Mouse (Mus musculus): Measurements from ENCODE around the gene Auts2. TPM values are rescaled to one million over a fixed set of nuclear protein-coding genes. Genes with fewer than 3 reads are reported as not detected.

Gene Auts2
- total RNA-seq, 2 experiments from 2014 or later: 23.5 to 29.5 TPM

DNA sequence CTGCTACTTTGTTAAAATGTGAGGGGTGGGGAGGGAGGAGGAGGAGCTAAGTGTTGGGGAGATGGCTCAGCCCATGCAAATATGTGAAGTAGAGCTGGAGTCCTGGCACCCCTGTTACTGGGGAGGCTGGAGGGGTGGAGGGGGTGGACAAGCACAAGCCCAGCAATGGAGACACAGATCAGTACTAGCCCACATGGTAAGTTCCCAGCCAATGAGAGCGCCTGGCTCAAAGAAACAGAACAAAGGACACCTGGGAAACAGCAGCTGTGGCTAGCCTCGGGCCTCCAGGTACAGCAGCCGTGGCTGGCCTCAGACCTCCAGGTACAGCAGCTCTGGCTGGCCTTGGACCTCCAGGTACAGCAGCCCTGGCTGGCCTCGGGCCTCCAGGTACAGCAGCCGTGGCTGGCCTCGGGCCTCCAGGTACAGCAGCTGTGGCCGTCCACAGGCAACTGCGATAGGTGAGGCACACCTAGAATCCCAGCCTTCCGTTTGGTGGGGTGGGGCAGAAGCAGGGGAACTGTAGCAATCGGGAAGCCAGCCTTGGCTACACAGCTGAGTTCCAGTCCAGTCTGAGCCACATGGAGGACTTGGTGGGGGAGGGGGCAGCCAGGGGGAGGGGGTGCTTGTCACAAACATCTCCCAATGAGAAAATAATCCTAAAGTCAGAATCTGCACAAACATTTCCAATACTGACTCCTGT lies 1046.5 kb downstream of the Auts2 start:
- DNase-seq (ENCODE audit: low spot score in 2 of 2): no peak

DNA sequence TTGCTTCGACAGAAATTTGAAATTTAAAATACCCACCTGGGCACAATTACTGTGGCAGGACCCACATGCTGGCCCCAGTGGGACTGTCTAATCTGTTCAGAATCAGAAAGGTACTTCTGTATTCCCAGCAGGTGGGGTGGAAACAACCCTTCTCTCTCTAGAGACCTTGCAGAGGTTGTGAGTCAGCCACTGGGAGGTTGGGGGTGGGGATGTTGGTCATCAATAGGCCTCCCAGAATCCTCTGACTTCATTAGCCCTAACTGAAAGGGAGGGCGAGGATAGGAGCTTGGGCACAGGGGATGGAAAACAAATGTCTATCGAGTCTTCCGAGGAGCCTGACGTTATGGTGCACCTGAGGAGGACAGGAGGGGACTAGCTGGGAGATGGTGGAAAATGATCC lies 1048.6 kb downstream of the Auts2 start:
- DNase-seq (ENCODE audit: low spot score in 2 of 2): no peak

- no peak for DNase-seq (ENCODE audit: low spot score in 2 of 2)
Observed at GRCm38 (mm10) chr5:131492535-131492934, 1050.6 kb downstream of the Auts2 start.

GRCm38 (mm10) chr5:131491843-131492242 lies 1051.3 kb downstream of the Auts2 start:
- DNase-seq (ENCODE audit: low spot score in 2 of 2): no peak

GRCm38 (mm10) chr5:131490811-131491210 lies 1052.3 kb downstream of the Auts2 start:
- DNase-seq (ENCODE audit: low spot score in 2 of 2): no peak

GRCm38 (mm10) chr5:131489846-131490245 lies 1053.3 kb downstream of the Auts2 start:
- DNase-seq (ENCODE audit: low spot score in 2 of 2): no peak

DNA sequence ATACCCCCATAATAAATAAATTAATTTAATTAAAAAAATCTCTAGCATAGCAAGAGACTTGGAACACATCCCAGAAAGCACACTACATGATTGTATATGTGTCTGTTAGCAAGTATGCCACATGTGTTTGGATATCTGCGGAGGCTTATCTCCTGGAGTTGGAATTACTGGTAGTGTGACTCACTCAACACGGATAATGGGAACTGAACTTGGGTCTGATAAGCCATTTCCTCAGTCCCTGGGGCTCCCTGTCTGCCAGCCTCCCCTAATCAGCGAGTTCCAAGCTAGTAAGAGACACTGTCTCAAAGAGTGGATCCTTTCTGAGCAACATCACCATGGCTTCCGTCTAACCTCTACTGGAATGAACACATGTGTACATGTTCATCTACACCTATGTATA lies 1056.6 kb downstream of the Auts2 start:
- DNase-seq (ENCODE audit: low spot score in 2 of 2): no peak

GRCm38 (mm10) chr5:131475278-131475677 lies 1067.9 kb downstream of the Auts2 start:
- DNase-seq (ENCODE audit: low spot score in 2 of 2): no peak

DNA sequence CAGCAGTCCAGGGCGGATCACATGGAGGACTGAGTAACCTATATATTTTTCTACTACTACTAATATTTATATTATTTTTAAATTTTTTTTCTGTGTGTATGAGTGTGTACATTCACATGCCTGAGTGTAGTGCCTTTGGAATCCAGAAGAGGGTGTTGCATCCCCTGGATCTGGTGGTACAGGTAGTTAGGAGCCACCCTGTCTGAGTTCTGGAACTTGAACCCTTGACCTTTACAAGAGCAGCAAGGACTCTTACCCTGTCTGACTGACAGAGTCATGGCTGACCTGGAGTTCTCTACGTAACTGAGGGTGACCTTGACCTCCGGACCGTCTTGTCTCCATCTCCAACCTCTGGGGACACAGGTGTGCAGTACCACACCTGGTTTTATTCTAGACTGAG lies 1074.5 kb downstream of the Auts2 start:
- DNase-seq (ENCODE audit: low spot score in 2 of 2): no peak

- DNase-seq (ENCODE audit: low spot score in 2 of 2): no peak
Observed at GRCm38 (mm10) chr5:131466131-131466530, 1077.0 kb downstream of the Auts2 start.

DNA sequence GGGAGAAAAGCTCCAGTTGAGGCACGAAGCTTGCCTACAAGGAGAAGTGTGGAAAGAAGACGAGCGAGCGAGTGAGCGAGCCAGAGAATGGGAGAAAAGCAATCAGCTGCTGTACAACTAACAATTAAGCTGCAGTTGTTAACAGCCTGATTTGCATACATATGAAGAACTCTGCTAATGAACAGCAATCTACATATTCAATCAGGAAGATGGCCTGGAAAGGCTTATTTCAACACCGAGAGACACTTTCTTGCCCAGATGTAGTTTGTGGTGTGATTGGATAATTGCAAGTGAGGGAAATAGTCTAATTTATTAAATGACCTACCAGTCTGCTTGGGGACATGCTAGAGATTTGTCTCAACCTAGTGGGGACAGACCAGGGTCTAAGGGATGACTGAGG lies 1079.7 kb downstream of the Auts2 start:
- no peak for DNase-seq (ENCODE audit: low spot score in 2 of 2)

DNA sequence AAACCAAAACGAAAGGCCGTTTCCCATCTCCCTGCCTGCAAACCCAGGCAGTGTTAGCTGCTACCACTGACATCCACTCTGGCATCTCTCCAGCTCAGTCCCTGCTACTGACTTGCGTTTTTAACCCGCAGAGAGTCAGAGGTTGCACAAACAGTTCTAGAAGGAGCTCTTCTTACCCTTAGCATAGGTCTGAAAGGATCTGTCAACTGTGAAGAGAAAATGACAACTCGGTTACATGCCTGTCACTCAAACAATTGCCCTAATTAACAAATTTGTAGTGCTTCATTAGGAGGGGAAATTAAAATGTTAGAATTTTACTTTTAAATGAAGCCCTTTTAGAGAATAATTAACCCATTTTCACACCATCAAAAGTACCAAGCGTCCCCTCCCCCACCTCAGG lies 1083.2 kb downstream of the Auts2 start:
- no peak for DNase-seq (ENCODE audit: low spot score in 2 of 2)

GRCm38 (mm10) chr5:131459549-131459948 lies 1083.6 kb downstream of the Auts2 start:
- no peak for DNase-seq (ENCODE audit: low spot score in 2 of 2)

DNA sequence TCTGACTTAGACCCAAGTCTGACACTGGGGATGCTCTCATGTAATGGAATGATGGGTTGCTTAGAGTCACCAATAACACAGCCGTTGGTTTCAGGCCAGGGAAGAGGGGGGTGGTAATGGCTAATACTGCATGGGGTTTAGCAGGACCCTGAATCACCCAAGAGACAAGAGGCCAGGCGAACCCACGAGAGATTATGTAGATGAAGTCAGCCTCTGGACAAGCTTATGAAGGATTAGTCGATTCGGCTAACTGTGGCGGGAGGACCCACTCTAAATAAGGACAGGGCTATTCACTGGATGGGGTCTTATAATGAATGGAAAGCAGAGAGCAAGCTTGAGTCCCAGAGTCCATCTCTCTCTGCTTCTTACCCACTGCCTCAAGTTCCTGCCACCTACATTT lies 1084.4 kb downstream of the Auts2 start:
- no peak for DNase-seq (ENCODE audit: low spot score in 2 of 2)

GRCm38 (mm10) chr5:131457999-131458398 lies 1085.1 kb downstream of the Auts2 start:
- DNase-seq (ENCODE audit: low spot score in 2 of 2): no peak

DNA sequence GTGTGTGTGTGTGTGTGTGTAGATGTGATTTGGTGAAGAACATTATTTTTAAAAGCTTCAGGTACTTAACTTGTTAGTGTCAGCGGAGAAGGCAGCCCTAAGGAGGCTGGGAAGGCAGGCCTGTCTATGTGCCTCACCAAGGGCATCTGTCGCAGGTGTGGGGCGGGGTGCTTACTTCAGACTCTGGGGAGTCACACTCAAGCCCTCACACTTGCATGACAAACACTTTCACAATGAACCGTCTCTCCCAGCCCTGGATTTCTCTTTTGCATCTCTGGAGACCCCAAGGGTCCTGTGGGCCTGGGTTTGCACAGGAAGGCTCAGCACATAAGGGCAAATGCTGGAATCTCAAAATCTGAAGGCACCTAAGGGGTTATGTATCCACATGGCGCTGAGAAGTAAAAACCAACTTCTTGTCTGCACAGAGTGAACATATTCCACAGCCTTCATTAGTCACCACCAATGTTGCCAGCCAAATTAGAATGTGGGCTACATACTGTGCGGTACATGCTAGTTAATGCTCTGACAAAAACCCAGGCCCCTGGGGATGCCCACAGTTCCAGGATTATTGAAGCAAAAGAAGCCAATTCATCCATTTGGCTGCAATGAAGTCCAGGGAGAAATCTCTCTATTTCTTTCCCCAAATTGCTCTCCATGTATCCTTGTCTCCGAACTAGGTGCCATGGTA lies 1093.8 kb downstream of the Auts2 start:
- no peak for DNase-seq (ENCODE audit: low spot score in 2 of 2)

- DNase-seq (ENCODE audit: low spot score in 2 of 2): no peak
Observed at GRCm38 (mm10) chr5:131435239-131435876, 1107.8 kb downstream of the Auts2 start.

DNA sequence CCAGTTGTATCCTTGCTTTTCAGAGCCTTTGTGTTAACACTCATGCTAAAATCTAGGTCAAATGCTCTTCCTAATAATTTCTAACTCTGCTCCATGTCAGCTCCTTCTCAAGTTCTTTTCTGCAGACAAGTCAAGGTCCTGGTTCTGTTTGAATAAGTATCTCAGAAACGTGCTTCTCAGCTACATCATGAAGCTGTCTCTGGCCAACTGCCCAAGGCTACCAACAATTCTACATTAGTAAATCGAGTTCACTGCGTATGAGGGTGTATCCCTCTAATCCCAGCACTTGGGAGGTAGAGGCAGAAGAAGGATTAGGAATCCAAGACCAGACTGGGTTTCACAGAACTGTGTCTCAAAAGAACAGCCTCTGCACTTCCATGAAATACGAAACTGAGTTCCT lies 1109.9 kb downstream of the Auts2 start:
- no peak for DNase-seq (ENCODE audit: low spot score in 2 of 2)

DNA sequence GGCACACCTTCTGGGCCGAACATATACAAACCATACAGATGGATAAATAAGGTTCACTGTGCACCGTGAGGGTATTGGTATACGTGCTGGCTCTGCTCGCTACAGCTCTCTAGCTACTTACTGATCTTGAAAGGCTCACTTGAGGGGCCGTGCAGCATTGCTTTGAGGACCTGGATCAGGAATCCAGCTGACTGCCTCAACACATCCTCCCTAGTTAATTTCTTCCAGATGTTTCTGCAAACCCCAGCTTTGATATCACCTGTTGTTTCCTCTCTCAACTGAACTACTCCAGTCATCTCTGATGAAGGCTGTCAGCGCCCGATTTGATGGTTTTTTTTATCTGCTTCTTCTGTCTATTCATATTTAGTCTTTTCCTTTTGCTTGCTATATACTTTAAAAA lies 1111.2 kb downstream of the Auts2 start:
- no peak for DNase-seq (ENCODE audit: low spot score in 2 of 2)

GRCm38 (mm10) chr5:131430109-131430508 lies 1113.0 kb downstream of the Auts2 start:
- peak; percentile 49 to 51 for DNase-seq (ENCODE audit: low spot score in 2 of 2)

- DNase-seq (ENCODE audit: low spot score in 2 of 2): no peak
Observed at GRCm38 (mm10) chr5:131429563-131429962, 1113.6 kb downstream of the Auts2 start.

DNA sequence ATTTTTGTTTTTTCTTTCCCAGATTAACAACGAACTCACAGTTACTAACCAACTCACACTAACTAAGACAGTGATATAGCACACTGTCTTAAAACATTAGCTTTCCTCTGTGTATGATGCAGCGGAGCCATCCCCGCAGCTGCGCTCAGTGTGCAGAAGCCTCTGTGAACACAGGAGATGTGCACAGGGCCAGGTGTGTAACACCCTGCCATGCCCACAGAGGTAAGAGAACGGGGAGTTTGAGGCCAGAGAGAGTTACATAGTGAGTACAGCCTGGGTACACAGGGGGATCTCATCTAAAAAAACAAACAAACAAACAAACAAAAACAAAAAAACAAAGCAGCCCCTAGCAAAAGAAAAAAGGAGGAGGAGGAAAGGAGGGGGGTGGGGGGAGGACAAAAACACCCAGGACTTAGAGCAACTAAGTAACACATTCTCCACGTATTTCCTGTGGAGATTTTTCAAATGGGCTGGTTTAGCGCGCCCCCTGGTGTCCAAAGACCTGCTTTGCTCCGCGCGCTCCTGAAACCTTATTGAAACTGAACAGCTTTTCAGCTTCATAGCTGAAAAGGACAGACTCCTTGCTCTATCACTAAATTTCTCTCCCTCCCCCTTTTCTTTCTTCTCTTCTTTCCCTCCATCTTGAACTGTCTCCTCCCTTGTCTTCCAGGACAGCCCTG lies 1115.3 kb downstream of the Auts2 start:
- DNase-seq (ENCODE audit: low spot score in 2 of 2): peak; percentile 72 to 74

Measured in adrenal gland, adult 18-20 months (tissue).